In the genomic region with DNA sequence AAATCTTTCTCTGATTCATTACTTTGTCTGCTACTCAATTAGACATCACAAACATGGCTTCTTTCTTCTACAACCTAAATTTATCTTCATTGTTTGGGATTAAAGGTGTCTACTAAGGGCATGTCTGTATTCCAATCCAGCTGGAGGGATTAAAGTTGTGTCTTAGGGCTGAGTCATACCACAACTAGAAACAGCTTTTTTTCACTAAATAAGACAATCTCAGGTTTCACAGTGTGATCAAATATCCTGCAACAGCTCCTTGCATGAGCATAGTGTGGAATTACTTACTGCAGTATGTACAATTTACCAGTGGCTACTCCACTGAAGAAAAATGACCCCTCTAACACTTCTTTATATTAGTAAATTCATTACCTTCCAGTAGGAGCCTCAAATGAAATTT, we compare ENCODE assay signal across 31 mouse cellular contexts. TPM values are rescaled to one million over a fixed set of nuclear protein-coding genes. Genes with fewer than 3 reads are reported as not detected.
"Had no signal": no experiment of that assay in that cellular context is flagged by ENCODE, and none has a peak within 500 bp of the region (broad histone marks: within the 10 kb centered on the region; RNA-seq: fewer than 3 reads in every experiment).

No protein-coding gene starts in this region.

- H3K4me3 ChIP-seq: gastrocnemius, adult 2 months; heart, embryonic 10.5 days; heart, embryonic 12.5 days; hindbrain, embryonic 10.5 days; hindbrain, embryonic 12.5 days; hindbrain, embryonic 15.5 days; kidney, embryonic 15.5 days; left cerebral cortex, adult 2 months; limb, embryonic 10.5 days; limb, embryonic 12.5 days; liver, embryonic 13.5 days had no signal

- ATAC-seq: hindbrain, postnatal 0 days; intestine, embryonic 16.5 days had no signal

- H3K27me3 ChIP-seq: hindbrain, embryonic 12.5 days; hindbrain, embryonic 15.5 days; kidney, embryonic 15.5 days; limb, embryonic 12.5 days; liver, embryonic 13.5 days had no signal

- H3K4me2 ChIP-seq: heart, embryonic 12.5 days; hindbrain, embryonic 12.5 days; hindbrain, embryonic 15.5 days; kidney, embryonic 15.5 days; limb, embryonic 12.5 days; liver, embryonic 11.5 days; liver, embryonic 13.5 days had no signal

- DNase-seq: gastrocnemius, adult 2 months; gastrocnemius, postnatal 10 days; gastrocnemius, postnatal 25 days; heart, adult 18-20 months; heart, postnatal 10 days; heart, postnatal 4 days; kidney, adult 11 months; kidney, adult 2 months; kidney, adult 9 months; kidney, postnatal 14 days; kidney, postnatal 36 days; layer of hippocampus, adult 9-11 months; liver; liver, embryonic 13.5 days had no signal

- H3K27ac ChIP-seq: gastrocnemius, adult 2 months; heart, embryonic 10.5 days; hindbrain, embryonic 10.5 days; hindbrain, embryonic 12.5 days; hindbrain, embryonic 15.5 days; hindbrain, postnatal 0 days; kidney, embryonic 15.5 days; kidney, postnatal 0 days; left cerebral cortex, adult 2 months; limb, embryonic 10.5 days; limb, embryonic 12.5 days; liver, embryonic 13.5 days had no signal

- H3K9ac ChIP-seq: heart, embryonic 12.5 days; hindbrain, embryonic 12.5 days; hindbrain, embryonic 15.5 days; kidney, embryonic 15.5 days; limb, embryonic 12.5 days; liver, embryonic 13.5 days had no signal

- H3K36me3 ChIP-seq: heart, embryonic 10.5 days; heart, embryonic 12.5 days; hindbrain, embryonic 10.5 days; hindbrain, embryonic 12.5 days; hindbrain, embryonic 15.5 days; kidney, embryonic 15.5 days; limb, embryonic 10.5 days; limb, embryonic 12.5 days; liver, embryonic 13.5 days had no signal

- H3K9me3 ChIP-seq: heart, embryonic 10.5 days; heart, embryonic 12.5 days; hindbrain, embryonic 10.5 days; hindbrain, embryonic 12.5 days; hindbrain, embryonic 15.5 days; kidney, embryonic 15.5 days; limb, embryonic 10.5 days; limb, embryonic 12.5 days; liver, embryonic 13.5 days had no signal

- H3K4me1 ChIP-seq: hindbrain, embryonic 10.5 days; hindbrain, embryonic 12.5 days; hindbrain, embryonic 15.5 days; limb, embryonic 12.5 days had no signal

RNA-seq across cellular contexts. Expression of gene Car7, which starts 26.2 kb away (rescaled TPM):
- total RNA-seq: granulocyte monocyte progenitor cell, adult 5-6 weeks had no signal

RNA-seq across cellular contexts. Expression of gene Terb1, which starts 51.0 kb away (rescaled TPM):
- total RNA-seq: gastrocnemius, adult 2 months; gastrocnemius, postnatal 10 days; granulocyte monocyte progenitor cell, adult 5-6 weeks; heart, adult 18-20 months; heart, adult 8-10 months; heart, postnatal 10 days; heart, postnatal 25 days; heart, postnatal 4 days had no signal
- polyA plus RNA-seq: heart, embryonic 14.5 days; kidney, adult 2 months had no signal
